Mouse (Mus musculus): ENCODE measurements around the gene Cgrrf1.

- TF ChIP-seq FLI1 (IDR thresholded peaks at IDR 0.05; ENCODE audit: low read length) (no peak), GATA1 (IDR thresholded peaks at IDR 0.05; ENCODE audit: borderline replicate concordance, low read length) (no peak)
Observed at GRCm38 (mm10) chr14:46806186-46806585, 25.7 kb upstream of the Cgrrf1 start.

All from megakaryocyte, embryonic 14.5 days (primary cell).